In genomic region chr2:105016192-105016966, GRCm38 (mm10) we compare ENCODE assay signal across 8 mouse cellular contexts. TPM values are rescaled to one million over a fixed set of nuclear protein-coding genes. Genes with fewer than 3 reads are reported as not detected.
DNase-seq lines count a peak whose midpoint lies in the region; ATAC-seq and TF ChIP-seq lines count a peak whose summit lies in the region.

No protein-coding gene starts in this region.

- no peak for DNase-seq in layer of hippocampus, adult 2 months (ENCODE audit: low spot score in 2 of 2)
- DNase-seq in layer of hippocampus, adult 18-20 months (ENCODE audit: low spot score in 2 of 2), result no peak
- DNase-seq in hindbrain, embryonic 10.5 days (ENCODE audit: low spot score), result no peak
- DNase-seq in ovary, postnatal 14 days (ENCODE audit: low spot score), result no peak
- no peak for DNase-seq in ovary, postnatal 10 days (ENCODE audit: low spot score)
- DNase-seq in thymus, postnatal 14 days, result no peak

- H3K27me3 ChIP-seq in hindbrain, embryonic 10.5 days (ENCODE audit: insufficient read depth, poor library complexity, severe bottlenecking), result no peaks in the 10 kb centered on the region
- no peaks in the 10 kb centered on the region for H3K27me3 ChIP-seq in midbrain, embryonic 12.5 days

- H3K4me2 ChIP-seq in midbrain, embryonic 12.5 days (replicated peaks), result peak overlapping the region; percentile 66

- ATAC-seq in midbrain, embryonic 12.5 days (ENCODE audit: low FRiP score, low read depth), result peak; percentile 85

- H3K4me1 ChIP-seq in bone marrow macrophage, adult 2 months (ENCODE audit: control insufficient read depth, insufficient read depth, low read length), result peaks cover 6% of the 10 kb centered on the region
- H3K4me1 ChIP-seq in hindbrain, embryonic 10.5 days (replicated peaks), result peaks cover 22% of the 10 kb centered on the region
- peaks cover 9% of the 10 kb centered on the region for H3K4me1 ChIP-seq in midbrain, embryonic 12.5 days

- H3K4me3 ChIP-seq in layer of hippocampus, adult 2 months, result peak overlapping the region; percentile 93
- H3K4me3 ChIP-seq in bone marrow macrophage, adult 2 months (ENCODE audit: insufficient read depth, low read length), result peak overlapping the region; percentile 100
- H3K4me3 ChIP-seq in hindbrain, embryonic 10.5 days, result peak overlapping the region; percentile 97
- H3K4me3 ChIP-seq in midbrain, embryonic 12.5 days, result peak overlapping the region; percentile 92

- TF ChIP-seq CTCF in layer of hippocampus, adult 2 months (conservative IDR thresholded peaks at IDR 0.05), result no peak
- TF ChIP-seq CTCF in bone marrow macrophage, adult 2 months (IDR thresholded peaks at IDR 0.05; ENCODE audit: low read depth, low read length), result no peak

- H3K36me3 ChIP-seq in hindbrain, embryonic 10.5 days, result peaks cover 27% of the 10 kb centered on the region
- H3K36me3 ChIP-seq in midbrain, embryonic 12.5 days, result peaks cover 24% of the 10 kb centered on the region

- under 1% methylated on average over 43 of the region's 43 CpGs for WGBS in hindbrain, embryonic 10.5 days
- WGBS in midbrain, embryonic 12.5 days, result 1% methylated on average over 43 of the region's 43 CpGs

- TF ChIP-seq POLR2A in bone marrow macrophage, adult 2 months (IDR thresholded peaks at IDR 0.05; ENCODE audit: borderline replicate concordance, low read depth, low read length), result no peak

- no peaks in the 10 kb centered on the region for H3K9me3 ChIP-seq in hindbrain, embryonic 10.5 days
- no peaks in the 10 kb centered on the region for H3K9me3 ChIP-seq in midbrain, embryonic 12.5 days

- peak overlapping the region; percentile 83 for H3K9ac ChIP-seq in midbrain, embryonic 12.5 days (replicated peaks)

- H3K27ac ChIP-seq in layer of hippocampus, adult 2 months, result peak overlapping the region; percentile 95
- peak overlapping the region; percentile 43 for H3K27ac ChIP-seq in bone marrow macrophage, adult 2 months (ENCODE audit: insufficient read depth, low read depth, low read length)
- H3K27ac ChIP-seq in hindbrain, embryonic 10.5 days, result peak overlapping the region; percentile 95
- peak overlapping the region; percentile 77 for H3K27ac ChIP-seq in midbrain, embryonic 12.5 days (replicated peaks)

RNA-seq across cellular contexts. Expression of gene Eif3m, which starts 0.5 kb away (rescaled TPM):
- total RNA-seq in layer of hippocampus, adult 2 months (2021), result 10 to 100 TPM; 92.7 to 97.6 TPM
- total RNA-seq in layer of hippocampus, adult 18-20 months (2021), result 10 to 100 TPM; 94.8 to 96.1 TPM
- 158 and 169 TPM in 2 replicates for polyA plus RNA-seq in bone marrow macrophage, adult 2 months (2012; ENCODE audit: insufficient read depth, insufficient read length, missing spikeins)
- 284 and 304 TPM in 2 replicates for polyA plus RNA-seq in hindbrain, embryonic 10.5 days (2016; fragmentation: Nextera tagmentation; extraction: Ambion mirVana)
- 234 and 236 TPM in 2 replicates for polyA plus RNA-seq in midbrain, embryonic 12.5 days (2016; fragmentation: Nextera tagmentation; extraction: Ambion mirVana)

Comparison
In these comparisons a context has a peak if more than half of its experiments do, and no peak if none do; other contexts are left out.
1. H3K27ac ChIP-seq: peak in every context shown above with its lines; median percentile 95 in layer of hippocampus, adult 2 months; 95 in hindbrain, embryonic 10.5 days; 77 in midbrain, embryonic 12.5 days; 43 in bone marrow macrophage, adult 2 months.